27 mouse cellular contexts compared by ENCODE assay signal in the genomic region with DNA sequence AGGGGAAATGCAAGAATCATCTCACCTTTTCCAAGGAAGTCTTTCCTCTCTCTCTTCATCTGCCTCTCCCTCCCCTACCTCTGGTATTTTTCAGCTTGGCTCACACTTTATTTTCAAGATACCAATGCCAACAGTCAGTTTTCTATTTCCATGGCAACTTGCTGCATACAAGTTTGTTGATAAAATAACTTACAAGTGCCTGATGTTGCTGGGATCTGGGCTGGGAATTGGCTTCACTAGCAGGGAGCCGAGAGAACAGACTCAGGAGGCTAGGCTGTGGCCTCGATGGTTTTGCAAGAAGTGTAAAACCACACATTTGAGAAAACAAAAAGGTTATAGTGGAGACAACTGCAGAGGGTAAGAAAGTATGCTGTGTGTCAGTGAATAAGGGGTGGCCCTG.
DNase-seq lines count a peak whose midpoint lies in the region; ATAC-seq and TF ChIP-seq lines count a peak whose summit lies in the region.
"Had no signal": no experiment of that assay in that cellular context is flagged by ENCODE, and none has a peak within 500 bp of the region (broad histone marks: within the 10 kb centered on the region; RNA-seq: fewer than 3 reads in every experiment).

No protein-coding gene starts in this region.

- TF ChIP-seq EP300 in lung, postnatal 0 days (IDR thresholded peaks at IDR 0.05), result no peak

- no peak for ATAC-seq in forebrain, embryonic 14.5 days
- no peak for ATAC-seq in intestine, postnatal 0 days
- no peak for ATAC-seq in lung, postnatal 0 days
- ATAC-seq: forebrain, embryonic 13.5 days; hindbrain, embryonic 16.5 days; inflammation-experienced regulatory T-cells, adult 6 months; intestine, embryonic 16.5 days; Patski had no signal

- peak; percentile 47 for DNase-seq in forebrain, embryonic 14.5 days (ENCODE audit: low spot score)
- no peak for DNase-seq in forebrain, embryonic 10.5 days (ENCODE audit: extremely low spot score, low spot score)
- DNase-seq in heart, adult 11 months, result peak; percentile 71
- no peak for DNase-seq in heart, embryonic 10.5 days (ENCODE audit: low spot score)
- DNase-seq in left cerebral cortex, postnatal 25 days (ENCODE audit: low spot score in 2 of 2), result peak; percentile 15 to 25
- DNase-seq in left cerebral cortex, adult 2 months (ENCODE audit: extremely low spot score in 1 of 2, low spot score in 2 of 2), result no peak
- no peak for DNase-seq in lung, postnatal 0 days (ENCODE audit: low spot score)
- DNase-seq: adrenal gland, postnatal 10 days; adrenal gland, postnatal 36 days; cerebellum, adult 11-12 months; cerebellum, adult 8-10 months; cerebellum, postnatal 10 days; cerebellum, postnatal 36 days; embryo, embryonic 11 days; gastrocnemius, postnatal 25 days; heart, adult 2 months had no signal

- no peak overlapping the region for H3K9ac ChIP-seq in forebrain, embryonic 14.5 days (ENCODE audit: low read length)
- H3K9ac ChIP-seq in intestine, postnatal 0 days (ENCODE audit: low read depth, low read length), result no peak overlapping the region
- H3K9ac ChIP-seq in lung, postnatal 0 days (replicated peaks; ENCODE audit: low read depth), result no peak overlapping the region
- H3K9ac ChIP-seq: embryonic facial prominence, embryonic 13.5 days; forebrain, embryonic 13.5 days; hindbrain, embryonic 13.5 days had no signal

- no peak overlapping the region for H3K4me3 ChIP-seq in forebrain, embryonic 14.5 days (ENCODE audit: low read depth, low read length)
- no peak overlapping the region for H3K4me3 ChIP-seq in forebrain, embryonic 10.5 days
- no peak overlapping the region for H3K4me3 ChIP-seq in heart, embryonic 10.5 days
- H3K4me3 ChIP-seq in left cerebral cortex, adult 2 months, result no peak overlapping the region
- H3K4me3 ChIP-seq in intestine, postnatal 0 days (ENCODE audit: low read depth, low read length), result no peak overlapping the region
- no peak overlapping the region for H3K4me3 ChIP-seq in lung, postnatal 0 days (ENCODE audit: low read depth, low read length)
- H3K4me3 ChIP-seq: embryonic facial prominence, embryonic 10.5 days; embryonic facial prominence, embryonic 13.5 days; erythroblast, embryonic 14.5 days; forebrain, embryonic 13.5 days; heart, adult 2 months; hindbrain, embryonic 13.5 days had no signal

- H3K27ac ChIP-seq in forebrain, embryonic 14.5 days (ENCODE audit: low read depth, low read length), result no peak overlapping the region
- H3K27ac ChIP-seq in forebrain, embryonic 10.5 days, result no peak overlapping the region
- H3K27ac ChIP-seq in heart, embryonic 10.5 days, result no peak overlapping the region
- no peak overlapping the region for H3K27ac ChIP-seq in left cerebral cortex, adult 2 months
- no peak overlapping the region for H3K27ac ChIP-seq in intestine, postnatal 0 days (ENCODE audit: low read depth, low read length)
- H3K27ac ChIP-seq in lung, postnatal 0 days (ENCODE audit: low read length), result no peak overlapping the region
- H3K27ac ChIP-seq: embryonic facial prominence, embryonic 10.5 days; embryonic facial prominence, embryonic 13.5 days; forebrain, embryonic 13.5 days; heart, adult 2 months; hindbrain, embryonic 13.5 days had no signal

- intact Hi-C loops in left cerebral cortex, postnatal 25 days (cut with DNase I), result no loop called here
- intact Hi-C loops in left cerebral cortex, adult 2 months (cut with DNase I), result no loop called here

- H3K36me3 ChIP-seq in forebrain, embryonic 14.5 days (ENCODE audit: control insufficient read depth, insufficient read depth, low read length), result no peaks in the 10 kb centered on the region
- H3K36me3 ChIP-seq in forebrain, embryonic 10.5 days (replicated peaks), result no peaks in the 10 kb centered on the region
- H3K36me3 ChIP-seq in heart, embryonic 10.5 days, result no peaks in the 10 kb centered on the region
- H3K36me3 ChIP-seq in intestine, postnatal 0 days (ENCODE audit: control insufficient read depth, insufficient read depth), result no peaks in the 10 kb centered on the region
- no peaks in the 10 kb centered on the region for H3K36me3 ChIP-seq in lung, postnatal 0 days (ENCODE audit: insufficient read depth, low read length)
- H3K36me3 ChIP-seq: embryonic facial prominence, embryonic 10.5 days; embryonic facial prominence, embryonic 13.5 days; hindbrain, embryonic 13.5 days had no signal

- H3K27me3 ChIP-seq in forebrain, embryonic 14.5 days (replicated peaks; ENCODE audit: control insufficient read depth, insufficient read depth, low read length), result no peaks in the 10 kb centered on the region
- H3K27me3 ChIP-seq in forebrain, embryonic 10.5 days (ENCODE audit: poor library complexity, severe bottlenecking), result no peaks in the 10 kb centered on the region
- H3K27me3 ChIP-seq in heart, embryonic 10.5 days (ENCODE audit: insufficient read depth, poor library complexity, severe bottlenecking), result no peaks in the 10 kb centered on the region; the same call in 1 of the 2 replicates
- no peaks in the 10 kb centered on the region for H3K27me3 ChIP-seq in intestine, postnatal 0 days (replicated peaks; ENCODE audit: control insufficient read depth, insufficient read depth, low read length)
- H3K27me3 ChIP-seq in lung, postnatal 0 days (replicated peaks; ENCODE audit: insufficient read depth, low read length), result no peaks in the 10 kb centered on the region
- H3K27me3 ChIP-seq: embryonic facial prominence, embryonic 13.5 days; forebrain, embryonic 13.5 days; hindbrain, embryonic 13.5 days had no signal

- no peaks in the 10 kb centered on the region for H3K4me1 ChIP-seq in forebrain, embryonic 14.5 days (ENCODE audit: control insufficient read depth, insufficient read depth, low read length)
- 0 out of 2 replicates have a peak, but pooled peaks cover 2% of the 10 kb centered on the region for H3K4me1 ChIP-seq in forebrain, embryonic 10.5 days
- no peaks in the 10 kb centered on the region for H3K4me1 ChIP-seq in heart, embryonic 10.5 days
- H3K4me1 ChIP-seq in intestine, postnatal 0 days (replicated peaks; ENCODE audit: control insufficient read depth, insufficient read depth, low read length), result no peaks in the 10 kb centered on the region
- H3K4me1 ChIP-seq in lung, postnatal 0 days (ENCODE audit: insufficient read depth, low read depth, low read length), result no peaks in the 10 kb centered on the region
- H3K4me1 ChIP-seq: embryonic facial prominence, embryonic 10.5 days; embryonic facial prominence, embryonic 13.5 days had no signal

- no peaks in the 10 kb centered on the region for H3K9me3 ChIP-seq in forebrain, embryonic 14.5 days (replicated peaks; ENCODE audit: control insufficient read depth, low read length)
- H3K9me3 ChIP-seq in forebrain, embryonic 10.5 days, result no peaks in the 10 kb centered on the region
- H3K9me3 ChIP-seq in heart, embryonic 10.5 days, result no peaks in the 10 kb centered on the region
- no peaks in the 10 kb centered on the region for H3K9me3 ChIP-seq in intestine, postnatal 0 days (ENCODE audit: control insufficient read depth)
- H3K9me3 ChIP-seq in lung, postnatal 0 days (ENCODE audit: low read length), result no peaks in the 10 kb centered on the region
- H3K9me3 ChIP-seq: embryonic facial prominence, embryonic 10.5 days; embryonic facial prominence, embryonic 13.5 days; forebrain, embryonic 13.5 days; hindbrain, embryonic 13.5 days had no signal

- H3K4me2 ChIP-seq in forebrain, embryonic 14.5 days (ENCODE audit: low read length), result no peak overlapping the region
- no peak overlapping the region for H3K4me2 ChIP-seq in intestine, postnatal 0 days (replicated peaks; ENCODE audit: low read depth)
- H3K4me2 ChIP-seq in lung, postnatal 0 days (replicated peaks; ENCODE audit: low read depth, low read length), result no peak overlapping the region
- H3K4me2 ChIP-seq: embryonic facial prominence, embryonic 13.5 days; forebrain, embryonic 13.5 days; heart, embryonic 11.5 days; hindbrain, embryonic 13.5 days had no signal

- WGBS in forebrain, embryonic 14.5 days, result 81% methylated on average over 2 of the region's 2 CpGs
- WGBS in forebrain, embryonic 10.5 days, result 87% methylated on average over 2 of the region's 2 CpGs
- WGBS in heart, embryonic 10.5 days, result 67% methylated on average over 2 of the region's 2 CpGs
- WGBS in intestine, postnatal 0 days, result 73% methylated on average over 2 of the region's 2 CpGs
- WGBS in lung, postnatal 0 days, result 47% methylated on average over 2 of the region's 2 CpGs

- TF ChIP-seq CTCF in left cerebral cortex, adult 2 months (IDR thresholded peaks at IDR 0.05), result no peak
- no peak for TF ChIP-seq CTCF in intestine, postnatal 0 days (IDR thresholded peaks at IDR 0.05; ENCODE audit: low read depth)
- TF ChIP-seq CTCF in lung, postnatal 0 days (IDR thresholded peaks at IDR 0.05), result no peak

Comparison
In these comparisons a context has a peak if more than half of its experiments do, and no peak if none do; other contexts are left out.
1. DNase-seq: peak in forebrain, embryonic 14.5 days (single experiment), heart, adult 11 months (single experiment) and left cerebral cortex, postnatal 25 days (2 of 2); none in forebrain, embryonic 10.5 days (single experiment), heart, embryonic 10.5 days (single experiment), left cerebral cortex, adult 2 months (0 of 2) and lung, postnatal 0 days (single experiment).